Mouse (Mus musculus): ENCODE measurements around the gene Phf20. TPM values are rescaled to one million over a fixed set of nuclear protein-coding genes. Genes with fewer than 3 reads are reported as not detected.

Gene Phf20
- polyA plus RNA-seq, 1 experiment, result 11.2 TPM

DNA sequence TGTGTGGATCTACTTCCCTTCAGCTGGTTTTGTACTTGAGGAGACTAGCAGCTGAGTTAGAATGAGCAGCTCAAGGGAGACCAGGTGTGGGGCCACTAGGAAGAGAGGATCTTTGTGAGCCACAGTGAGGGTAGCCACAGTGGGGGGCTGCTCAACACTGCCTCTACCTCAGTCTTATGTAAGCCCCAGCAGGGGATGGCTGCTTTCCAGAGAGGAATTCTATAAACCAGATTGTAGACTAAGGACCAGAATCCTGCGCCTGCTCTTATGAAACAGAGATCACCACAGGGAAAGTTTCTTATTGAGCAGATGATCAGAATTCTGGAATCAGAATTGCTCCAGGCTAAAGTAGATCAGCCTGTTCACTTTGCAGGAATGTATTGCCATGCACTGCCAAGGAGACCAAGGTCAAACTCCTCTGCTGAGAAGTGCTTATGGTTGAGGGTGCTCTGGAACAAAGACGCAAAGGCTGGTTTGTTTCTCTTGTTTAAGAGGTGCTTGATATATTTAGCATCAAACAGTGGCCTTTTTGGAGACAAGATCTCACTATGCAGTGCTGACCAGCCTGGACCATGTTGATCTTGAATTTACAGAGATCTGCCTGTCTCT is 93.4 kb downstream of the Phf20 start:
- Histone ChIP-seq H3K27me3 (ENCODE audit: control insufficient read depth, insufficient read depth, low read length) (no peaks in the 10 kb centered on the region), H3K4me3 (ENCODE audit: control insufficient read depth, low read depth, low read length) (no peak overlapping the region), H3K4me1 (ENCODE audit: control insufficient read depth, insufficient read depth, low read length) (no peaks in the 10 kb centered on the region), H3K36me3 (ENCODE audit: control insufficient read depth, insufficient read depth, low read length) (no peaks in the 10 kb centered on the region), H3K27ac (ENCODE audit: control insufficient read depth, insufficient read depth, low read depth, low read length) (no peak overlapping the region)
- TF ChIP-seq POLR2A (IDR thresholded peaks at IDR 0.05; ENCODE audit: control insufficient read depth, low read depth, low read length), result no peak
- TF ChIP-seq CTCF (IDR thresholded peaks at IDR 0.05; ENCODE audit: control insufficient read depth, insufficient read depth, insufficient replicate concordance, low read depth, low read length), result no peak

DNA sequence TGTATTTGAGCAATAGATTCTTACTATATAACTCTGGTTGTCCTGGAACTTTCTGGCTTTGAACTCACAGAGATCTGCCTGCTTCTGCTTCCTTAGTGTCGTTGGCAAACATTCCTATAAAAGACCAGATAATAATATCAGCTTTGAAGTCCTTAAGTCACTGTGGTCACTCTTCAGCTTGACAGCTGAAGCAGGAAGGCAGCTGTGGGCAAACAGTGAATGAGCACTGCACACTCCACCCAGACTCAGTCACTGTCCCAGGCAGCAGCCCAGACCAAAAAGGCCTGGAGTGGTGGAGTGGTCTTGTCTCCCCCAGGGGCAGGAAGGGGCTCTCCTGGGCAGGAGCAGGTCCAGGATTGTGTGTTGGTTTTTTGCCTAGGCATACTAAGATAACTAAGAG is 95.7 kb downstream of the Phf20 start:
- H3K27me3 ChIP-seq (ENCODE audit: control insufficient read depth, insufficient read depth, low read length), result no peaks in the 10 kb centered on the region
- no peak overlapping the region for H3K4me3 ChIP-seq (ENCODE audit: control insufficient read depth, low read depth, low read length)
- H3K36me3 ChIP-seq (ENCODE audit: control insufficient read depth, insufficient read depth, low read length), result no peaks in the 10 kb centered on the region
- no peaks in the 10 kb centered on the region for H3K4me1 ChIP-seq (ENCODE audit: control insufficient read depth, insufficient read depth, low read length)
- no peak overlapping the region for H3K27ac ChIP-seq (ENCODE audit: control insufficient read depth, insufficient read depth, low read depth, low read length)
- no peak for TF ChIP-seq POLR2A (IDR thresholded peaks at IDR 0.05; ENCODE audit: control insufficient read depth, low read depth, low read length)
- no peak for TF ChIP-seq CTCF (IDR thresholded peaks at IDR 0.05; ENCODE audit: control insufficient read depth, insufficient read depth, insufficient replicate concordance, low read depth, low read length)

- H3K27ac ChIP-seq (ENCODE audit: control insufficient read depth, insufficient read depth, low read depth, low read length), result no peak overlapping the region
- no peaks in the 10 kb centered on the region; the same call in 1 of the 2 replicates for H3K36me3 ChIP-seq (ENCODE audit: control insufficient read depth, insufficient read depth, low read length)
- TF ChIP-seq CTCF (IDR thresholded peaks at IDR 0.05; ENCODE audit: control insufficient read depth, insufficient read depth, insufficient replicate concordance, low read depth, low read length) (no peak), POLR2A (IDR thresholded peaks at IDR 0.05; ENCODE audit: control insufficient read depth, low read depth, low read length) (no peak)
- no peak overlapping the region for H3K4me3 ChIP-seq (ENCODE audit: control insufficient read depth, low read depth, low read length)
- H3K4me1 ChIP-seq (ENCODE audit: control insufficient read depth, insufficient read depth, low read length), result no peaks in the 10 kb centered on the region
- H3K27me3 ChIP-seq (ENCODE audit: control insufficient read depth, insufficient read depth, low read length), result no peaks in the 10 kb centered on the region
These were observed 99.4 kb downstream of the Phf20 start for GRCm38 (mm10) chr2:156295601-156296063.

GRCm38 (mm10) chr2:156296190-156296589 is 99.9 kb downstream of the Phf20 start:
- H3K4me3 ChIP-seq (ENCODE audit: control insufficient read depth, low read depth, low read length), result no peak overlapping the region
- no peaks in the 10 kb centered on the region for H3K4me1 ChIP-seq (ENCODE audit: control insufficient read depth, insufficient read depth, low read length)
- no peak for TF ChIP-seq POLR2A (IDR thresholded peaks at IDR 0.05; ENCODE audit: control insufficient read depth, low read depth, low read length)
- no peak for TF ChIP-seq CTCF (IDR thresholded peaks at IDR 0.05; ENCODE audit: control insufficient read depth, insufficient read depth, insufficient replicate concordance, low read depth, low read length)
- no peak overlapping the region for H3K27ac ChIP-seq (ENCODE audit: control insufficient read depth, insufficient read depth, low read depth, low read length)
- no peaks in the 10 kb centered on the region for H3K27me3 ChIP-seq (ENCODE audit: control insufficient read depth, insufficient read depth, low read length)
- H3K36me3 ChIP-seq (ENCODE audit: control insufficient read depth, insufficient read depth, low read length), result no peaks in the 10 kb centered on the region; the same call in 1 of the 2 replicates

- H3K36me3 ChIP-seq (ENCODE audit: control insufficient read depth, insufficient read depth, low read length), result no peaks in the 10 kb centered on the region; the same call in 1 of the 2 replicates
- no peaks in the 10 kb centered on the region for H3K27me3 ChIP-seq (ENCODE audit: control insufficient read depth, insufficient read depth, low read length)
- TF ChIP-seq CTCF (IDR thresholded peaks at IDR 0.05; ENCODE audit: control insufficient read depth, insufficient read depth, insufficient replicate concordance, low read depth, low read length) (no peak), POLR2A (IDR thresholded peaks at IDR 0.05; ENCODE audit: control insufficient read depth, low read depth, low read length) (no peak)
- H3K4me1 ChIP-seq (ENCODE audit: control insufficient read depth, insufficient read depth, low read length), result no peaks in the 10 kb centered on the region
- H3K4me3 ChIP-seq (ENCODE audit: control insufficient read depth, low read depth, low read length), result no peak overlapping the region
- H3K27ac ChIP-seq (ENCODE audit: control insufficient read depth, insufficient read depth, low read depth, low read length), result no peak overlapping the region
These were observed 101.4 kb downstream of the Phf20 start for GRCm38 (mm10) chr2:156297653-156298052.

- Histone ChIP-seq H3K4me3 (ENCODE audit: control insufficient read depth, low read depth, low read length) (no peak overlapping the region), H3K36me3 (ENCODE audit: control insufficient read depth, insufficient read depth, low read length) (no peaks in the 10 kb centered on the region; the same call in 1 of the 2 replicates), H3K4me1 (ENCODE audit: control insufficient read depth, insufficient read depth, low read length) (no peaks in the 10 kb centered on the region), H3K27ac (ENCODE audit: control insufficient read depth, insufficient read depth, low read depth, low read length) (no peak overlapping the region), H3K27me3 (ENCODE audit: control insufficient read depth, insufficient read depth, low read length) (no peaks in the 10 kb centered on the region)
- TF ChIP-seq POLR2A (IDR thresholded peaks at IDR 0.05; ENCODE audit: control insufficient read depth, low read depth, low read length) (no peak), CTCF (IDR thresholded peaks at IDR 0.05; ENCODE audit: control insufficient read depth, insufficient read depth, insufficient replicate concordance, low read depth, low read length) (no peak)
These were observed 102.2 kb downstream of the Phf20 start for GRCm38 (mm10) chr2:156298458-156298857.

- Histone ChIP-seq H3K36me3 (ENCODE audit: control insufficient read depth, insufficient read depth, low read length) (no peaks in the 10 kb centered on the region; the same call in none of the 2 replicates), H3K4me1 (ENCODE audit: control insufficient read depth, insufficient read depth, low read length) (no peaks in the 10 kb centered on the region), H3K27me3 (ENCODE audit: control insufficient read depth, insufficient read depth, low read length) (no peaks in the 10 kb centered on the region), H3K27ac (ENCODE audit: control insufficient read depth, insufficient read depth, low read depth, low read length) (no peak overlapping the region), H3K4me3 (ENCODE audit: control insufficient read depth, low read depth, low read length) (no peak overlapping the region)
- TF ChIP-seq POLR2A (IDR thresholded peaks at IDR 0.05; ENCODE audit: control insufficient read depth, low read depth, low read length) (no peak), CTCF (IDR thresholded peaks at IDR 0.05; ENCODE audit: control insufficient read depth, insufficient read depth, insufficient replicate concordance, low read depth, low read length) (no peak)
These were observed 105.8 kb downstream of the Phf20 start for GRCm38 (mm10) chr2:156302063-156302462.

Data from testis, adult 2 months (tissue).